Mouse (Mus musculus) testis, adult 2 months (tissue): ENCODE results near the gene Cox11.

Source experiments
- CTCF ChIP-seq: fragments of 200-500 bp; IDR thresholded peaks from 2 replicates; pipeline ENCODE4 v1.5.1; 2012; ENCODE audit warnings: low read depth, mild to moderate bottlenecking, inconsistent platforms, low read length, moderate library complexity; ENCODE audit not compliant: control insufficient read depth, insufficient read depth, insufficient replicate concordance
- POLR2A ChIP-seq: fragments of 200-500 bp; IDR thresholded peaks from 2 replicates; pipeline ENCODE4 v1.6.1; 2012; ENCODE audit warnings: low read depth, mild to moderate bottlenecking, inconsistent platforms, low read length, moderate library complexity; ENCODE audit not compliant: control insufficient read depth

- no peak for TF ChIP-seq POLR2A
- no peak for TF ChIP-seq CTCF
Observed at GRCm38 (mm10) chr11:90632480-90632879, 5.5 kb upstream of the Cox11 start.
